Mouse (Mus musculus): ENCODE results near the gene Cmip. TPM values are rescaled to one million over a fixed set of nuclear protein-coding genes. Genes with fewer than 3 reads are reported as not detected.
A peak's percentile ranks its signal among the peaks of the same experiment; 100 is the strongest.

The Cmip gene
- polyA plus RNA-seq, 1 experiment = 17.3 TPM

- TF ChIP-seq MYOG (IDR thresholded peaks at IDR 0.05; ENCODE audit: control insufficient read depth, extremely low read depth, insufficient read length) (no peak), CEBPB (IDR thresholded peaks at IDR 0.05; ENCODE audit: low read depth) (no peak), USF1 (IDR thresholded peaks at IDR 0.05; ENCODE audit: low read depth) (no peak), FOSL1 (IDR thresholded peaks at IDR 0.05; ENCODE audit: insufficient read depth, low read length, poor library complexity, severe bottlenecking) (no peak), MYOD1 (IDR thresholded peaks at IDR 0.05; ENCODE audit: control insufficient read depth, insufficient read length, low read depth) (no peak), CTCF (IDR thresholded peaks at IDR 0.05; ENCODE audit: control insufficient read depth, insufficient read depth, insufficient read length) (no peak), MAX (IDR thresholded peaks at IDR 0.05) (no peak)
- Histone ChIP-seq H3K79me3 (ENCODE audit: low read depth) (no peaks in the 10 kb centered on the region), H3K36me3 (ENCODE audit: control insufficient read depth, insufficient read depth) (no peaks in the 10 kb centered on the region), H3K4me3 (ENCODE audit: insufficient read depth, poor library complexity, severe bottlenecking) (no peak overlapping the region), H3ac (ENCODE audit: control insufficient read depth, insufficient read length, low read depth) (no peak overlapping the region), H3K27me3 (ENCODE audit: control insufficient read depth, insufficient read depth, insufficient read length) (no peaks in the 10 kb centered on the region), H3K79me2 (ENCODE audit: control insufficient read depth, insufficient read depth) (no peaks in the 10 kb centered on the region)
Observed at GRCm38 (mm10) chr8:117471655-117472054, 214.8 kb downstream of the Cmip start.

- Histone ChIP-seq H3K79me3 (ENCODE audit: low read depth) (no peaks in the 10 kb centered on the region), H3K27me3 (ENCODE audit: control insufficient read depth, insufficient read depth, insufficient read length) (no peaks in the 10 kb centered on the region), H3K4me3 (ENCODE audit: insufficient read depth, poor library complexity, severe bottlenecking) (no peak overlapping the region), H3K36me3 (ENCODE audit: control insufficient read depth, insufficient read depth) (no peaks in the 10 kb centered on the region), H3ac (ENCODE audit: control insufficient read depth, insufficient read length, low read depth) (no peak overlapping the region), H3K79me2 (ENCODE audit: control insufficient read depth, insufficient read depth) (no peaks in the 10 kb centered on the region)
- TF ChIP-seq MAX (IDR thresholded peaks at IDR 0.05) (no peak), CTCF (IDR thresholded peaks at IDR 0.05; ENCODE audit: control insufficient read depth, insufficient read depth, insufficient read length) (no peak), MYOG (IDR thresholded peaks at IDR 0.05; ENCODE audit: control insufficient read depth, extremely low read depth, insufficient read length) (no peak), FOSL1 (IDR thresholded peaks at IDR 0.05; ENCODE audit: insufficient read depth, low read length, poor library complexity, severe bottlenecking) (no peak), CEBPB (IDR thresholded peaks at IDR 0.05; ENCODE audit: low read depth) (no peak), MYOD1 (IDR thresholded peaks at IDR 0.05; ENCODE audit: control insufficient read depth, insufficient read length, low read depth) (no peak), USF1 (IDR thresholded peaks at IDR 0.05; ENCODE audit: low read depth) (no peak)
Observed at GRCm38 (mm10) chr8:117472332-117472731, 215.5 kb downstream of the Cmip start.

- Histone ChIP-seq H3K79me3 (ENCODE audit: low read depth) (no peaks in the 10 kb centered on the region), H3K79me2 (ENCODE audit: control insufficient read depth, insufficient read depth) (no peaks in the 10 kb centered on the region), H3ac (ENCODE audit: control insufficient read depth, insufficient read length, low read depth) (no peak overlapping the region), H3K36me3 (ENCODE audit: control insufficient read depth, insufficient read depth) (no peaks in the 10 kb centered on the region), H3K27me3 (ENCODE audit: control insufficient read depth, insufficient read depth, insufficient read length) (no peaks in the 10 kb centered on the region), H3K4me3 (ENCODE audit: insufficient read depth, poor library complexity, severe bottlenecking) (no peak overlapping the region)
- TF ChIP-seq CTCF (IDR thresholded peaks at IDR 0.05; ENCODE audit: control insufficient read depth, insufficient read depth, insufficient read length) (peak; percentile 94), USF1 (IDR thresholded peaks at IDR 0.05; ENCODE audit: low read depth) (no peak)
Observed at GRCm38 (mm10) chr8:117474944-117475343, 218.1 kb downstream of the Cmip start.

- no peaks in the 10 kb centered on the region for H3K36me3 ChIP-seq (ENCODE audit: control insufficient read depth, insufficient read depth)
- H3K27me3 ChIP-seq (ENCODE audit: control insufficient read depth, insufficient read depth, insufficient read length) = no peaks in the 10 kb centered on the region
Observed at GRCm38 (mm10) chr8:117475819-117476218, 219.0 kb downstream of the Cmip start.

GRCm38 (mm10) chr8:117478082-117478481, 221.2 kb downstream of the Cmip start:
- no peak overlapping the region for H3K4me3 ChIP-seq (ENCODE audit: insufficient read depth, poor library complexity, severe bottlenecking)

More at GRCm38 (mm10) chr8:117475819-117476218, 219.0 kb downstream of the Cmip start:
- Histone ChIP-seq H3K79me3 (ENCODE audit: low read depth) (no peaks in the 10 kb centered on the region), H3K79me2 (ENCODE audit: control insufficient read depth, insufficient read depth) (no peaks in the 10 kb centered on the region), H3ac (ENCODE audit: control insufficient read depth, insufficient read length, low read depth) (no peak overlapping the region), H3K4me3 (ENCODE audit: insufficient read depth, poor library complexity, severe bottlenecking) (no peak overlapping the region)
- TF ChIP-seq MYOD1 (IDR thresholded peaks at IDR 0.05; ENCODE audit: control insufficient read depth, insufficient read length, low read depth) = no peak
- no peak for TF ChIP-seq MYOG (IDR thresholded peaks at IDR 0.05; ENCODE audit: control insufficient read depth, extremely low read depth, insufficient read length)
- TF ChIP-seq MAX (IDR thresholded peaks at IDR 0.05) = no peak
- no peak for TF ChIP-seq USF1 (IDR thresholded peaks at IDR 0.05; ENCODE audit: low read depth)
- TF ChIP-seq FOSL1 (IDR thresholded peaks at IDR 0.05; ENCODE audit: insufficient read depth, low read length, poor library complexity, severe bottlenecking) = no peak
- no peak for TF ChIP-seq CEBPB (IDR thresholded peaks at IDR 0.05; ENCODE audit: low read depth)
- no peak for TF ChIP-seq CTCF (IDR thresholded peaks at IDR 0.05; ENCODE audit: control insufficient read depth, insufficient read depth, insufficient read length)

GRCm38 (mm10) chr8:117479996-117480395, 223.1 kb downstream of the Cmip start:
- H3K27me3 ChIP-seq (ENCODE audit: control insufficient read depth, insufficient read depth, insufficient read length) = no peaks in the 10 kb centered on the region
- H3K79me2 ChIP-seq (ENCODE audit: control insufficient read depth, insufficient read depth) = no peaks in the 10 kb centered on the region
- TF ChIP-seq MAX (IDR thresholded peaks at IDR 0.05) (no peak), FOSL1 (IDR thresholded peaks at IDR 0.05; ENCODE audit: insufficient read depth, low read length, poor library complexity, severe bottlenecking) (no peak), CEBPB (IDR thresholded peaks at IDR 0.05; ENCODE audit: low read depth) (no peak), MYOD1 (IDR thresholded peaks at IDR 0.05; ENCODE audit: control insufficient read depth, insufficient read length, low read depth) (no peak), CTCF (IDR thresholded peaks at IDR 0.05; ENCODE audit: control insufficient read depth, insufficient read depth, insufficient read length) (no peak), MYOG (IDR thresholded peaks at IDR 0.05; ENCODE audit: control insufficient read depth, extremely low read depth, insufficient read length) (no peak), USF1 (IDR thresholded peaks at IDR 0.05; ENCODE audit: low read depth) (no peak)
- no peaks in the 10 kb centered on the region for H3K36me3 ChIP-seq (ENCODE audit: control insufficient read depth, insufficient read depth)
- no peak overlapping the region for H3K4me3 ChIP-seq (ENCODE audit: insufficient read depth, poor library complexity, severe bottlenecking)
- no peak overlapping the region for H3ac ChIP-seq (ENCODE audit: control insufficient read depth, insufficient read length, low read depth)
- no peaks in the 10 kb centered on the region for H3K79me3 ChIP-seq (ENCODE audit: low read depth)

More at GRCm38 (mm10) chr8:117478082-117478481, 221.2 kb downstream of the Cmip start:
- H3K79me2 ChIP-seq (ENCODE audit: control insufficient read depth, insufficient read depth) = no peaks in the 10 kb centered on the region
- no peaks in the 10 kb centered on the region for H3K36me3 ChIP-seq (ENCODE audit: control insufficient read depth, insufficient read depth)
- no peak overlapping the region for H3ac ChIP-seq (ENCODE audit: control insufficient read depth, insufficient read length, low read depth)
- H3K79me3 ChIP-seq (ENCODE audit: low read depth) = no peaks in the 10 kb centered on the region
- no peaks in the 10 kb centered on the region for H3K27me3 ChIP-seq (ENCODE audit: control insufficient read depth, insufficient read depth, insufficient read length)
- TF ChIP-seq CEBPB (IDR thresholded peaks at IDR 0.05; ENCODE audit: low read depth) (no peak), MYOD1 (IDR thresholded peaks at IDR 0.05; ENCODE audit: control insufficient read depth, insufficient read length, low read depth) (no peak)

Measured in C2C12 (cell line).